Mouse (Mus musculus) ES-E14 (cell line): Measurements from ENCODE around the gene Fcor. TPM values are rescaled to one million over a fixed set of nuclear protein-coding genes. Genes with fewer than 3 reads are reported as not detected.

ENCODE experiments used
- DNase-seq: peaks from one replicate; pipeline ENCODE4 v3.0.0-alpha.2; 2013; ENCODE audit warnings: low read depth, low spot score
- H3K27ac ChIP-seq: 2 replicates; pipeline ENCODE4 v1.5.1; 2012; ENCODE audit warnings: low read depth, mild to moderate bottlenecking, low read length, moderate library complexity, mixed read lengths; ENCODE audit not compliant: poor library complexity, insufficient read depth, severe bottlenecking
- H3K36me3 ChIP-seq: 2 replicates; pipeline ENCODE4 v1.6.1; 2012; ENCODE audit warnings: mild to moderate bottlenecking, low read length, moderate library complexity, mixed read lengths; ENCODE audit not compliant: control insufficient read depth, poor library complexity, insufficient read depth, severe bottlenecking
- H3K4me1 ChIP-seq, 2 experiments: fragments of 150-350 bp in 1 of 2; sonication (generic) in 1 of 2; 2 replicates each; pipeline ENCODE4 v1.6.1; 2012; ENCODE audit warnings: low read length in 2 of 2, mild to moderate bottlenecking in 1 of 2, mixed read lengths in 1 of 2; ENCODE audit not compliant: control insufficient read depth in 2 of 2, insufficient read depth in 2 of 2, poor library complexity in 1 of 2
- H3K4me3 ChIP-seq, 2 experiments: fragments of 150-350 bp in 1 of 2; sonication (generic) in 1 of 2; 2 replicates each; pipeline ENCODE4 v1.5.1; 2012; ENCODE audit warnings: low read length in 2 of 2, low read depth in 1 of 2, mild to moderate bottlenecking in 1 of 2, mixed read lengths in 1 of 2; ENCODE audit not compliant: insufficient read depth in 1 of 2, poor library complexity in 1 of 2, severe bottlenecking in 1 of 2
- H3K9ac ChIP-seq: 2 replicates; pipeline ENCODE4 v1.6.1; 2012; ENCODE audit warnings: low read depth, mild to moderate bottlenecking, low read length, mixed read lengths; ENCODE audit not compliant: poor library complexity, insufficient read depth, severe bottlenecking
- H3K9me3 ChIP-seq: fragments of 150-350 bp; sonication (generic); 2 replicates; pipeline ENCODE4 v1.6.1; 2012; ENCODE audit warnings: low read depth, mild to moderate bottlenecking, low read length; ENCODE audit not compliant: control insufficient read depth, insufficient read depth
- CHD2 ChIP-seq: IDR thresholded peaks from 2 replicates; pipeline ENCODE4 v1.6.1; 2014; ENCODE audit warnings: mild to moderate bottlenecking, low read depth, low read length, inconsistent platforms
- HCFC1 ChIP-seq: IDR thresholded peaks from 2 replicates; pipeline ENCODE4 v1.6.1; 2012; ENCODE audit warnings: low read length, inconsistent platforms, borderline replicate concordance; ENCODE audit not compliant: insufficient read depth
- MAFK ChIP-seq: IDR thresholded peaks from 2 replicates; pipeline ENCODE4 v1.6.1; 2014; ENCODE audit warnings: mild to moderate bottlenecking, low read depth, low read length, inconsistent platforms; ENCODE audit not compliant: insufficient read depth
- ZC3H11A ChIP-seq: IDR thresholded peaks from 2 replicates; pipeline ENCODE4 v1.6.1; 2012; ENCODE audit warnings: low read depth, mild to moderate bottlenecking, inconsistent platforms, low read length, borderline replicate concordance
- ZNF384 ChIP-seq: IDR thresholded peaks from 2 replicates; pipeline ENCODE4 v1.6.1; 2012; ENCODE audit warnings: low read depth, low read length, inconsistent platforms
- in situ Hi-C, 2 experiments: fragments of 600-800 bp; cut with MboI; formaldehyde crosslinking; loops; one replicate each; pipeline ENCODE4 v1.15.1; 2025; ENCODE audit warnings: low sequenced_read_pairs in 2 of 2, inconsistent platforms in 1 of 2; ENCODE audit not compliant: unreplicated experiment in 2 of 2
- total RNA-seq: library from RNA; depleted of rRNA; stranded (reverse); fragments of 300-350 nt; gene quantifications from 2 replicates; pipeline ENCODE4 v1.2.3, GENCODE M21; 2012

Gene Fcor
- total RNA-seq, 1 experiment, result 11.6 TPM

DNA sequence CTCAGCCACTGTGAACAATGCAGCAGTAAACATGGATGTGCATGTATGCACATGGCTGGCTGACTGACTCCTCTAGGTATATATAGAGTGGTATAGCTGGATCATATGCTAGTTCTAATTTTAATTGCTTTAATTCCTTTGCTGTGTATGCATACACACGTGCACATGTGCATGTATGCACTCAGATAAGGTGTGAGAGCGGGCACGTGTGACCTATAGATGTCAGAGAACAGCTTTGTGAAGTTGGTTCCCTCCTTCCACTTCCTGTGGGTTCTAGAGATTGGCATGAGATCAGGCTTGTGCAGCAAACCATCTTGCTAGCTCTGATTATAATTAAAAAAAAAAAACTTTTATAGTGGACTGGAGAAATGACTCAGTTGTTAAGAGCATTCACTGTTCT lies 19.3 kb downstream of the Fcor start:
- Histone ChIP-seq H3K9me3 (no peaks in the 10 kb centered on the region), H3K36me3 (no peaks in the 10 kb centered on the region), H3K9ac (no peak overlapping the region), H3K4me3 (no peak overlapping the region), H3K4me1 (peaks cover 0 to 8% of the 10 kb centered on the region in 2 experiments; a peak in 1 of 4 replicates), H3K27ac (no peak overlapping the region)
- no peak for DNase-seq
- in situ Hi-C loops, result no loop called here
- TF ChIP-seq HCFC1 (no peak), MAFK (no peak)

DNA sequence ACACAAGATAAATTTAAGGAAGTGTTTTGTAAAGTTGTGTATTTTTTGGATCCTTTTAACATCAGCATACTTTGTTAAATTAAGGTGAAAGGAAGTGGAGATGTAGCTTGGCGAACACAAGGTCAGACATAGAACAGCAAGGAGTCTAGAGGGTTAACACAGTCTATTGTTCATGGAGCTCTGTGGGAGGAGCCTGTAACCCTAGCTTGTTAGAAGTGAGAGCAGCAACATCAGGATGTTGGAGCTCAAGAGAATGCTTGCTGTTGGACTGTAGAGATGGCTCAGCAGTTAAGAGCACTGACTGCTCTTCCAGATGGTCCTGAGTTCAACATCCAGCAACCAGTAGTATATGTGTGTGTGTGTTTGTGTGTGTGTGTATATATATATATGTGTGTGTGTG lies 23.2 kb downstream of the Fcor start:
- Histone ChIP-seq H3K27ac (no peak overlapping the region), H3K4me1 (peaks cover 0 to 13% of the 10 kb centered on the region in 2 experiments; a peak in 3 of 4 replicates), H3K36me3 (no peaks in the 10 kb centered on the region), H3K4me3 (no peak overlapping the region), H3K9me3 (no peaks in the 10 kb centered on the region), H3K9ac (no peak overlapping the region)
- in situ Hi-C loops, result no loop called here
- DNase-seq, result no peak
- TF ChIP-seq ZNF384 (no peak), ZC3H11A (no peak), CHD2 (no peak), MAFK (no peak), HCFC1 (no peak)

DNA sequence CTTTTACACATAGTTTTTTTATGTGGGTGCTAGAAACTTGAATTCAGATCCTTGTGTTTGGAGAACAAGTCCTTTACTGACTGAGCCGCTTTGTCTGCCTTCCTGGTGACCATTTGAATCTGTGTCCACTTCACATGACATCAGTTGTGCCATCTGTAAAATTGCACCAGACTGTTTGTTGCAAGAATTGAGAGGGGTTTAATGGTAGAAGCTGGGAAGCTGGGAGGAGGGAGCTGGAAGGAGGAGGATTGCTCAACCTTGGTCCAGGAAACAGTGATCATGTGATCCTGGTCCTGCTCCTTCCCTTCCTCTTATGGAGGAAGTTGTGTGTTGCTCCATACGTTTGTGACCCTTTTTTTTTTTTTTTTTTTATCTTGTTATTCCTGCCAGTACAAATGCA lies 23.9 kb downstream of the Fcor start:
- Histone ChIP-seq H3K4me1 (peaks cover 0 to 13% of the 10 kb centered on the region in 2 experiments; a peak in 3 of 4 replicates), H3K9me3 (no peaks in the 10 kb centered on the region), H3K27ac (no peak overlapping the region), H3K4me3 (no peak overlapping the region), H3K36me3 (no peaks in the 10 kb centered on the region; the same call in 1 of the 2 replicates), H3K9ac (no peak overlapping the region)
- TF ChIP-seq CHD2 (no peak), HCFC1 (no peak), MAFK (no peak), ZNF384 (no peak), ZC3H11A (no peak)
- no peak for DNase-seq
- in situ Hi-C loops, result no loop called here

DNA sequence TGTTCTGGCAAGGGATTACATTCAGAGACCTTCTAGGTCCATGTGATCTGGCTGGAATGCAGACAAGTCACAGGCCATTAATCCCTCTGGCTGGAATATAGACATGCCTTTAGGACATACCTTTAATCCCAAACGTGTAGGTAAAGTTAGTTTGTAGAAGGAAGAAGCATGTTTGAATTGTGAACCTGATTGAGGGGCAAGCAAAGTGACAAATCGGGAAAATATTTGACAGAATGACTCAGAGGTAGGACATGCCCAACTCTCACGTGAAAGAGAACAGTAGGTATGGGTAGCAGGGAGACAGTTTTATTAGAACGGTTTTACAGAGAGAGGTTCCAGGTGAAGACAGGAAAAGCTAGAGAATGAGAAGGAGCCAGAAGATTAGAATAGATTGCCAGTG lies 24.6 kb downstream of the Fcor start:
- DNase-seq, result no peak
- no peak for TF ChIP-seq MAFK
- TF ChIP-seq ZC3H11A, result no peak
- TF ChIP-seq CHD2, result no peak
- no peak for TF ChIP-seq HCFC1
- TF ChIP-seq ZNF384, result no peak
- no peak overlapping the region for H3K4me3 ChIP-seq
- peaks cover under 1% of the 10 kb centered on the region; the same call in 1 of the 2 replicates for H3K36me3 ChIP-seq
- in situ Hi-C loops, result no loop called here
- no peaks in the 10 kb centered on the region for H3K9me3 ChIP-seq
- H3K4me1 ChIP-seq, result peaks cover 0 to 13% of the 10 kb centered on the region in 2 experiments; a peak in 3 of 4 replicates
- H3K9ac ChIP-seq, result no peak overlapping the region
- no peak overlapping the region for H3K27ac ChIP-seq

DNA sequence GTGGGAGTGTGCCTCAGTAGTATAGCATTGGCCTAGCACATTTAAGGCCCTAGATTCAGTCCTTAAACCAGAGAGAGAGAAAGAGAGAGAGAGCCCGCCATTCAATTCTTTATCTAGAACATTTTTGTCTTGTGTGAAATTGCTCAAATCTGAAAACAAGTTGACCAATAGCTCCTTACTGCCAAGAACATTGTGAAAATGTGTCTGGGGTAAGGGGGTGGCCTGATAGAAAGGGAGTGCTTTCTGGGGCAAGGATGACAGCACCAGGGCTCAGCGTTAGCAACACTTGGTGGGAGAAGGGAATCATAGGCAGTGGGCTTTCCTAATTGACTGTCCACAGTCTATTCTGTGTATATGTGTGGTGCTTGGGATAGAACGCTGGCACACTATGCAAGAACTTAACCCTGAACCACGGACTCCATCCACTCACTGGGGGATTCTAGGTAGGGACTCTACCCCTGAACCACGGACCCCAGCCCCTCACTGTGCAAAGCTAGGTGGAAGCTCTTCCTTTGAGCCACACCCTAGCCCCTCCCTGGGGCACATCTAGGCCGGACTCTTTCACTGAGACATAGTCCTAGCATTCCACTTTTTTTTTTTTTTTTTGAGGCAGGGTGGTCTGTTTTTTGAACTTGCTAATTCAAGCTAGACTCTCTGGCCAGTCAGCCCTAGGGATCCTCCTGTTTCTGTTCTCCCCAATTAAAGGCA lies 25.2 kb downstream of the Fcor start:
- Histone ChIP-seq H3K4me1 (peaks cover 0 to 13% of the 10 kb centered on the region in 2 experiments; a peak in 3 of 4 replicates), H3K9me3 (no peaks in the 10 kb centered on the region), H3K9ac (no peak overlapping the region), H3K4me3 (no peak overlapping the region), H3K27ac (no peak overlapping the region), H3K36me3 (peaks cover 3% of the 10 kb centered on the region; the same call in 1 of the 2 replicates)
- in situ Hi-C loops, result no loop called here
- no peak for TF ChIP-seq ZC3H11A
- no peak for TF ChIP-seq CHD2
- no peak for TF ChIP-seq MAFK
- TF ChIP-seq HCFC1, result no peak
- TF ChIP-seq ZNF384, result no peak
- DNase-seq, result no peak
